Mouse (Mus musculus): ENCODE data around the gene Gm49711. TPM values are rescaled to one million over a fixed set of nuclear protein-coding genes. Genes with fewer than 3 reads are reported as not detected.

The Gm49711 gene
- polyA plus RNA-seq (2015; fragmentation: Nextera tagmentation; extraction: Ambion mirVana), result not detected in 2 replicates

GRCm38 (mm10) chr16:92057852-92058643 is at the start of gene Gm49711, which contains the start of the genes Mrps6 and Slc5a3:
Gm49711 (plus strand) TSS chr16:92058316.
Mrps6 (plus strand) TSS chr16:92058270.
Slc5a3 (plus strand) TSS chr16:92058322.

Other genes starting within 250 kb of the Gm49711 start
- gene Mrps6, start within 50 bp of the Gm49711 start, polyA plus RNA-seq (2015; fragmentation: Nextera tagmentation; extraction: Ambion mirVana), result 145 and 147 TPM in 2 replicates
- gene Slc5a3, start within 50 bp of the Gm49711 start, polyA plus RNA-seq (2015; fragmentation: Nextera tagmentation; extraction: Ambion mirVana), result 3.3 and 4.1 TPM in 2 replicates
- gene Kcne2, start 234.1 kb downstream of the Gm49711 start, polyA plus RNA-seq (2015; fragmentation: Nextera tagmentation; extraction: Ambion mirVana), result not detected in 2 replicates
- 184 and 191 TPM in 2 replicates for gene Smim11, start 243.0 kb downstream of the Gm49711 start, polyA plus RNA-seq (2015; fragmentation: Nextera tagmentation; extraction: Ambion mirVana)

Measured in adrenal gland, postnatal 0 days (tissue).